Mouse (Mus musculus) stomach, embryonic 14.5 days (tissue): ENCODE measurements at regions not wholly inside any gene's neighbourhood (a gene's known extent, or its start where the extent isn't known, plus 50 kb on each side); places are given as distances from the start of the nearest gene placed in this dataset.

Source experiments
- ATAC-seq: fragments of 200-750 bp; cut with Nextera tagmentation; 2 replicates; pipeline ENCODE4 v1.8.0; 2017; ENCODE audit warnings: low read depth, moderate TSS enrichment; ENCODE audit not compliant: insufficient number of reproducible peaks, insufficient read depth, low FRiP score
- H3K27ac ChIP-seq: fragments of 300-500 bp; sonication (generic); 2 replicates; pipeline ENCODE4 v1.5.1; 2014; ENCODE audit warnings: mild to moderate bottlenecking, low read length, moderate library complexity, mixed read lengths
- H3K27me3 ChIP-seq: fragments of 300-500 bp; sonication (generic); 2 replicates; pipeline ENCODE4 v1.6.1; 2014; ENCODE audit warnings: low read length, control low read depth, mixed read lengths; ENCODE audit not compliant: control insufficient read depth, insufficient read depth
- H3K36me3 ChIP-seq: fragments of 300-500 bp; sonication (generic); 2 replicates; pipeline ENCODE4 v1.6.1; 2014; ENCODE audit warnings: mild to moderate bottlenecking, control low read depth, low read length, moderate library complexity, mixed read lengths; ENCODE audit not compliant: control insufficient read depth, insufficient read depth
- H3K4me1 ChIP-seq: fragments of 300-500 bp; sonication (generic); 2 replicates; pipeline ENCODE4 v1.6.1; 2014; ENCODE audit warnings: low read length, control low read depth, mixed read lengths; ENCODE audit not compliant: control insufficient read depth, insufficient read depth
- H3K4me2 ChIP-seq: fragments of 300-500 bp; sonication (generic); replicated peaks from 2 replicates; pipeline ENCODE4 v1.6.1; 2014; ENCODE audit warnings: low read depth, low read length, control low read depth
- H3K4me3 ChIP-seq: fragments of 300-500 bp; sonication (generic); 2 replicates; pipeline ENCODE4 v1.5.1; 2014; ENCODE audit warnings: low read depth, low read length, control low read depth
- H3K9ac ChIP-seq: fragments of 300-500 bp; sonication (generic); replicated peaks from 2 replicates; pipeline ENCODE4 v1.6.1; 2014; ENCODE audit warnings: low read depth, mild to moderate bottlenecking, control low read depth, low read length, moderate library complexity, mixed read lengths
- H3K9me3 ChIP-seq: fragments of 300-500 bp; sonication (generic); 2 replicates; pipeline ENCODE4 v1.6.1; 2016; ENCODE audit warnings: low read depth, low read length, control low read depth; ENCODE audit not compliant: control insufficient read depth
- WGBS: fragments of 180-500 bp; shearing (Covaris S2); extraction: QIAGEN DNeasy Blood & Tissue Kit; methylation state at CpG from one replicate; pipeline ENCODE4 v1.1.7; 2014; 5-methylcytosine and 5-hydroxymethylcytosine counted together

- Histone ChIP-seq H3K27me3 (no peaks in the 10 kb centered on the region), H3K9ac (no peak overlapping the region), H3K4me2 (no peak overlapping the region), H3K4me1 (no peaks in the 10 kb centered on the region), H3K27ac (no peak overlapping the region), H3K9me3 (no peaks in the 10 kb centered on the region), H3K4me3 (no peak overlapping the region), H3K36me3 (no peaks in the 10 kb centered on the region)
- ATAC-seq = no peak
- WGBS = 83% methylated on average over 1 of the region's 1 CpGs
These were observed 502.9 kb downstream of the Epm2a start for GRCm38 (mm10) chr10:11846141-11846540.

GRCm38 (mm10) chr10:11875145-11876131, 532.2 kb downstream of the Epm2a start:
- Histone ChIP-seq H3K9ac (no peak overlapping the region), H3K9me3 (no peaks in the 10 kb centered on the region), H3K27me3 (no peaks in the 10 kb centered on the region), H3K36me3 (no peaks in the 10 kb centered on the region), H3K4me1 (no peaks in the 10 kb centered on the region), H3K4me3 (no peak overlapping the region), H3K4me2 (no peak overlapping the region), H3K27ac (no peak overlapping the region)
- 65% methylated on average over 5 of the region's 5 CpGs for WGBS
- no peak for ATAC-seq

- H3K4me2 ChIP-seq = no peak overlapping the region
- no peak overlapping the region for H3K27ac ChIP-seq
- H3K36me3 ChIP-seq = no peaks in the 10 kb centered on the region
- H3K27me3 ChIP-seq = no peaks in the 10 kb centered on the region
- no peaks in the 10 kb centered on the region for H3K9me3 ChIP-seq
- H3K4me3 ChIP-seq = no peak overlapping the region
- H3K4me1 ChIP-seq = no peaks in the 10 kb centered on the region
- WGBS = 94% methylated on average over 4 of the region's 4 CpGs
- ATAC-seq = no peak
- H3K9ac ChIP-seq = no peak overlapping the region
These were observed 543.0 kb downstream of the Epm2a start for GRCm38 (mm10) chr10:11886237-11886636.

GRCm38 (mm10) chr10:11888953-11889352, 545.7 kb downstream of the Epm2a start:
- 69% methylated on average over 2 of the region's 2 CpGs for WGBS
- Histone ChIP-seq H3K4me2 (no peak overlapping the region), H3K27me3 (no peaks in the 10 kb centered on the region), H3K9me3 (no peaks in the 10 kb centered on the region), H3K36me3 (no peaks in the 10 kb centered on the region), H3K27ac (no peak overlapping the region), H3K4me3 (no peak overlapping the region), H3K9ac (no peak overlapping the region), H3K4me1 (no peaks in the 10 kb centered on the region)
- ATAC-seq = no peak

GRCm38 (mm10) chr10:11922132-11922531, 578.9 kb downstream of the Epm2a start:
- Histone ChIP-seq H3K4me3 (no peak overlapping the region), H3K27ac (no peak overlapping the region), H3K9ac (no peak overlapping the region), H3K9me3 (no peaks in the 10 kb centered on the region), H3K27me3 (no peaks in the 10 kb centered on the region), H3K4me1 (no peaks in the 10 kb centered on the region), H3K36me3 (no peaks in the 10 kb centered on the region), H3K4me2 (no peak overlapping the region)
- WGBS = 78% methylated on average over 3 of the region's 3 CpGs
- no peak for ATAC-seq

GRCm38 (mm10) chr10:11938164-11938563, 595.0 kb downstream of the Epm2a start:
- Histone ChIP-seq H3K4me3 (no peak overlapping the region), H3K27me3 (no peaks in the 10 kb centered on the region), H3K27ac (no peak overlapping the region), H3K4me2 (no peak overlapping the region), H3K9ac (no peak overlapping the region), H3K4me1 (no peaks in the 10 kb centered on the region), H3K9me3 (no peaks in the 10 kb centered on the region), H3K36me3 (no peaks in the 10 kb centered on the region)
- no peak for ATAC-seq
- 87% methylated on average over 2 of the region's 2 CpGs for WGBS

GRCm38 (mm10) chr10:11942772-11943171, 599.6 kb downstream of the Epm2a start:
- no peak overlapping the region for H3K9ac ChIP-seq
- H3K27me3 ChIP-seq = no peaks in the 10 kb centered on the region
- no peak overlapping the region for H3K27ac ChIP-seq
- no peaks in the 10 kb centered on the region for H3K9me3 ChIP-seq
- H3K4me2 ChIP-seq = no peak overlapping the region
- no peak for ATAC-seq
- H3K36me3 ChIP-seq = no peaks in the 10 kb centered on the region
- H3K4me3 ChIP-seq = no peak overlapping the region
- 83% methylated on average over 2 of the region's 2 CpGs for WGBS
- H3K4me1 ChIP-seq = no peaks in the 10 kb centered on the region

GRCm38 (mm10) chr10:11960327-11960922, 617.2 kb downstream of the Epm2a start:
- WGBS = 49% methylated on average over 3 of the region's 3 CpGs
- no peak overlapping the region for H3K4me3 ChIP-seq
- H3K27ac ChIP-seq = no peak overlapping the region
- no peaks in the 10 kb centered on the region for H3K4me1 ChIP-seq
- ATAC-seq = no peak
- H3K9ac ChIP-seq = no peak overlapping the region
- no peaks in the 10 kb centered on the region for H3K9me3 ChIP-seq
- H3K36me3 ChIP-seq = no peaks in the 10 kb centered on the region
- no peak overlapping the region for H3K4me2 ChIP-seq
- no peaks in the 10 kb centered on the region for H3K27me3 ChIP-seq
